Mouse (Mus musculus) left cerebral cortex, postnatal 4 days (tissue): ENCODE measurements at regions not wholly inside any gene's neighbourhood (a gene's known extent, or its start where the extent isn't known, plus 50 kb on each side); places are given as distances from the start of the nearest gene placed in this dataset.

Source experiments
- DNase-seq: peaks from one replicate; pipeline ENCODE4 v3.0.0-alpha.2; 2022
- intact Hi-C: fragments of 180-260 bp; cut with DNase I; formaldehyde crosslinking; loops from one replicate; pipeline ENCODE4 v1.15.1; 2025

- intact Hi-C loops, result no loop called here
- DNase-seq, result no peak
These were observed 1550.2 kb upstream of the Acvr2a start for GRCm38 (mm10) chr2:47263690-47264089.

- DNase-seq, result no peak
- intact Hi-C loops, result no loop called here
These were observed 1548.0 kb upstream of the Acvr2a start for GRCm38 (mm10) chr2:47265901-47266300.

- intact Hi-C loops, result loop anchor here (10.0 kb wide), 2 partner anchors 241 to 851 kb away; no protein-coding TSS in a partner anchor
- DNase-seq, result no peak
These were observed 1518.4 kb upstream of the Acvr2a start for GRCm38 (mm10) chr2:47295546-47295945.

- intact Hi-C loops, result no loop called here
- no peak for DNase-seq
These were observed 1511.9 kb upstream of the Acvr2a start for GRCm38 (mm10) chr2:47302056-47302455.

GRCm38 (mm10) chr2:47330574-47330973 lies 1483.3 kb upstream of the Acvr2a start:
- DNase-seq, result no peak
- intact Hi-C loops, result no loop called here

GRCm38 (mm10) chr2:47334406-47335113 lies 1479.3 kb upstream of the Acvr2a start:
- intact Hi-C loops, result no loop called here
- DNase-seq, result no peak

GRCm38 (mm10) chr2:47363476-47363875 lies 1450.4 kb upstream of the Acvr2a start:
- intact Hi-C loops, result no loop called here
- DNase-seq, result no peak

- intact Hi-C loops, result no loop called here
- DNase-seq, result no peak
These were observed 1445.6 kb upstream of the Acvr2a start for GRCm38 (mm10) chr2:47368296-47368695.
